Mouse (Mus musculus): ENCODE measurements around the gene Rgl1. TPM values are rescaled to one million over a fixed set of nuclear protein-coding genes. Genes with fewer than 3 reads are reported as not detected.
A peak's percentile ranks its signal among the peaks of the same experiment; 100 is the strongest.

Rgl1 gene
- polyA plus RNA-seq, 1 experiment from 2014 or later, result 38.7 TPM

DNA sequence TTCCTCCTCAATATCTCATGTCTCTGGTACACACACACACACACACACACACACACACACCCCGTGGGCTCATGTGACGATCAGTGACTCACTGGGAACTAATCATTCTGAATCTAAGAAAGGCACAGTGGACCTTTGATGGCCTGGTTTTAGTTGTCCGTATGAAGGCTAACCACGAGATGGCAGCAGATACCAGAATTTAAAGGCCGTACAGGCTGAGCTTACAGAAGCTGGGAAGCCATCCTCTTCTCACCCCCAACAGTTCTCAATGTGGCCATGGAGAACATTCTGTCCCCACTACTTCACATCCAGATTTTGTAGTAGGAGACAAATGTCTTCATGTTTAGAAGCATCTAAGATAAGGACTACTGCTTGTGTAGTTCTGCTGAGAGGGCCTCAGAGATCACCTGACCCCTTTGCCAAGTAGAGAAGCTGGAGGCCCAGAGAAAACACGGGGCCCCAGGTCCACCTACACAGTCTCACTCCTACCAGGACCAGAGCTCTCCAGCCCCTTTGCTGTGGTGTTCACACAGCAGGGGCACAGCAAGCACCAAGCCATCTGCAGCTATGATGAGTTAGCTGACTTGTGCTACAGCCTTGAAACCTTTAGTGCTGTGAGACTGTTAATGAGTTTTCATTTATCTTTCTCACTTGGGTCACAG, 241.0 kb downstream of the Rgl1 start:
- no peak overlapping the region for H3K4me3 ChIP-seq
- 25% methylated on average over 6 of the region's 6 CpGs for WGBS
- H3K4me1 ChIP-seq, result no peaks in the 10 kb centered on the region
- no peaks in the 10 kb centered on the region for H3K27me3 ChIP-seq (ENCODE audit: low read depth, poor library complexity, severe bottlenecking)
- peak; percentile 71 for DNase-seq (ENCODE audit: low spot score)
- H3K27ac ChIP-seq, result no peak overlapping the region
- peaks cover 93% of the 10 kb centered on the region for H3K36me3 ChIP-seq
- H3K9me3 ChIP-seq (replicated peaks), result no peaks in the 10 kb centered on the region

DNA sequence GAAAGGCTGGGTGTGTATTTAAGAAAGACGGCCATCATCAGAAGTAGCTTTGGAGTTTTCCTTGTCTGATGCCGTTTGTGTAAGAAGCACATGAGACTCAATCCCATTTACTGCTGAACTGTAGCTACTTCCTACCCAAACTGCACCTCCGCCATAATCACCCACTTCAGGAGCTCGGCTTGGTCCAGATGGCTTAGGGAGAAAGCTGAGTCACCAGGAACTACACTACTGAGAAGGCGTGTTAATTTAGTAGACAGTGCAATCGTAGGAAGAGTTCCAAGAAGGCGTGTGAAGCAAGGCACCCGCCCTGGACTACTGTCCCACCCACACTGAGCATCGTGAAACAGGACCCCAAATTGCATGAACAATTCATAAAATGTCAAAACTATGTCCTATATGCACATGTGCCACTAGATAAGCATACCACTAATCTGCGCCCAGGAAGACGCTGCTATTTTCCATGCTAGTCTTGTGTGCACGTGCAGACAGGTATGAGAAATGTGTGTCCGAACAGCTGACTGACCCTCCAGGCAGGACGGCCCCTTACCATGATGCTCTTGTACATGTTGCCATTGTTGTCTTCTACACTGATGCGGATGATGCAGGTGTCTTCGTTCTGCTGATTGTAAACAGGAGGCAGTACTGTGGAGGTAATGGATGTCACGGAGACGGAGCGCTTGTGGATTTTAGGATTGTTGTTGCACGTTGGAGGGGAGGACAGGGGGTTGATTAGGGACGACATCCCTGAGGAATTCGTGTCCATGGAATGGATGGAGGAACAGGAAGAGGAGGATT, 241.9 kb downstream of the Rgl1 start:
- Histone ChIP-seq H3K4me1 (no peaks in the 10 kb centered on the region), H3K27ac (no peak overlapping the region), H3K4me3 (no peak overlapping the region), H3K9me3 (replicated peaks) (no peaks in the 10 kb centered on the region), H3K27me3 (ENCODE audit: low read depth, poor library complexity, severe bottlenecking) (no peaks in the 10 kb centered on the region), H3K36me3 (peaks cover 95% of the 10 kb centered on the region)
- no peak for DNase-seq (ENCODE audit: low spot score)
- 88% methylated on average over 22 of the region's 22 CpGs for WGBS

DNA sequence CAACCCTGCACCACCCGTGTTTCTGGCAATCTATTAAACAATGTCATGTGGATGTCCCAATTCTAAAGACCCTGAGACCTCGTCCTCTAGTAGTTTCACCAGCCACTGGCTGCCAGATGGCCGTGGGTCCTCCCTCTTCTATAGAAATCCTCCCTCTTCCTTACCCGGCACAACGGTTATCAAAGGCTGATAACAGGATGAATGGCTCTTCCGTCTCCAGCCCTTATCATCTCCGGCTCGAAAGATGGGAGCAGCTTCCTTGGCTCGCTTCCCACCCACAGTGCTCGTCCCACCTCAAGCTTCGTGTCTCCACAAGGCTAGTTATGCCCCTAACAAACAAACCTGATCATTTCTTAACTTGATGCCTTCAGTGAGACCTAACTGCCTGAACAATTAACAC, 242.9 kb downstream of the Rgl1 start:
- no peak for DNase-seq (ENCODE audit: low spot score)

DNA sequence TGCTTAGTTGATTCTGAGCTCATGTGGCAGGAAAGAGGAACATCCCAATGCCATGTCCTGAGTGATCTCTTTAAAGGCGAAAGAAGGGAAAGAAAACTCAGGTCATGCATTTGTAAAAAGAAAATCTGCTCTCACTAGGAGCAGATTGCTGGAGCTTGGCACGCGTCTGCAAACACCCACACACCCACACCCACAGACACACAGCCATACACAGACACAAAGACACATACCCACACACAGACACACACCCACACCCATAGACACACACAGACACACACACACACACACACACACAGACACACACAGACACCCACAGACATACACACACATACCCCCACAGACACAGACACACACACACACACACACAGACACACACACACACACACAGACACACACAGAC, 243.9 kb downstream of the Rgl1 start:
- peaks cover 95% of the 10 kb centered on the region for H3K36me3 ChIP-seq
- H3K4me1 ChIP-seq, result no peaks in the 10 kb centered on the region
- H3K27ac ChIP-seq, result no peak overlapping the region
- no peaks in the 10 kb centered on the region for H3K9me3 ChIP-seq (replicated peaks)
- 84% methylated on average over 3 of the region's 3 CpGs for WGBS
- DNase-seq (ENCODE audit: low spot score), result no peak
- H3K4me3 ChIP-seq, result no peak overlapping the region
- no peaks in the 10 kb centered on the region for H3K27me3 ChIP-seq (ENCODE audit: low read depth, poor library complexity, severe bottlenecking)

More for the DNA sequence above, 242.9 kb downstream of the Rgl1 start:
- 80% methylated on average over 11 of the region's 11 CpGs for WGBS
- Histone ChIP-seq H3K9me3 (replicated peaks) (no peaks in the 10 kb centered on the region), H3K4me1 (no peaks in the 10 kb centered on the region), H3K4me3 (no peak overlapping the region), H3K27me3 (ENCODE audit: low read depth, poor library complexity, severe bottlenecking) (no peaks in the 10 kb centered on the region), H3K27ac (no peak overlapping the region), H3K36me3 (peaks cover 95% of the 10 kb centered on the region)

DNA sequence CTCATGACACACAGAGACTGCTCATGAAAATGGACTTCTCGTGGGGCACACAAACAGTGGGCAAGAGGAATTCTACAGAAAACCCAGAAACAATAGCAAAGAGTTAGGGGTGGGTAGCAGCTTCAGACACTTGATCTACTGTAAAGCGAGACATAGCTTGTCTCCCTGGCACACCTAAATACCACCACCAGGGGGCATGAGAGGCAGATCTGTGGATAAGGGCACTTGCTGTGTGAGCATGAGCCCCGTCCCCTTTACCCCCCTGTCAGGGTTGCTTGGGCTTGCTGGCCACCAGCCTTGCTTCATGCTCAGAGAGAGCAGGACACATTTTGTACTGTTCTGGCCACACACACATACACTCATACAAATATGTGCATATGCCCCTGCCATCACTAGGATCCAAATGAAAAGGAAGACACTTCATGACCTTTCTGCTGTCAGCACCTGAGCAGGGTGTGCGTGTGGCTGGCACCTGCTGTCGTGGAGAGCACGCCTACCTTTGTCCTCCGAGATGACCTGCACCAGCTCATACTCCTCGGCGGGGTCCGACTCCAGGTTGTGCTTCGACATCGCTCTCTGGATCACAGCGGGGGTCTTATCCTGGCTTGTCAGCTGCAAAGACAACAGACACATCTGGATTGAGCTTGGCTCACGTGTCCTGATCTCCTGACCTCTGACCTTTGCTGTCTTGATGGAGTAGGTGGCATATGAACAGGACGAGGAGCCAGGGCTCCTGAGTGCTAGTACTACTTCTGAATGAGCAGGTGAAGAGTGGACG, 245.2 kb downstream of the Rgl1 start:
- peaks cover 91% of the 10 kb centered on the region for H3K36me3 ChIP-seq
- peak; percentile 70 for DNase-seq (ENCODE audit: low spot score)
- no peaks in the 10 kb centered on the region for H3K9me3 ChIP-seq (replicated peaks)
- WGBS, result 75% methylated on average over 16 of the region's 16 CpGs
- H3K4me3 ChIP-seq, result no peak overlapping the region
- no peaks in the 10 kb centered on the region for H3K27me3 ChIP-seq (ENCODE audit: low read depth, poor library complexity, severe bottlenecking)
- H3K4me1 ChIP-seq, result no peaks in the 10 kb centered on the region
- no peak overlapping the region for H3K27ac ChIP-seq

DNA sequence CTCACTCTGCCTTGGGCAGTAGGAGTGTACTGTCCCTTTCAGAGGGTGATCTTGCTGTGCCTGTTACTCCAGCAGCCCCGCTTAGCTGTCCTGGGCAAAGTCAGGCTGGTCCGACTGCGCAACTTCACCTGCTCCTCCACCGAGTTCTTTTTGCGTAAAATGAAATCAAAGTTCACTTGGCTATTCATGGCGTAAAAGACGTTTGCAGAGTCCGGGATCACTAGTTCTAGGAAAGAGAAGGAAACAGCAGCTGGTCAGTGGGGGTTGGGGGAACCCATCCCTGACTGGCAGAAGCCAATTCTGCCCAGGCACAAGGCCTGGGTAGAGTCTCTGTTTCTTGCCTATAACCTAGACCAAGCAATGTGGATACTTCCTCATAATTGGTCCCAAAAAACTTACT, 247.2 kb downstream of the Rgl1 start:
- no peaks in the 10 kb centered on the region for H3K27me3 ChIP-seq (ENCODE audit: low read depth, poor library complexity, severe bottlenecking)
- no peaks in the 10 kb centered on the region for H3K4me1 ChIP-seq
- no peak overlapping the region for H3K4me3 ChIP-seq
- H3K9me3 ChIP-seq (replicated peaks), result no peaks in the 10 kb centered on the region
- H3K36me3 ChIP-seq, result peaks cover 79% of the 10 kb centered on the region
- no peak overlapping the region for H3K27ac ChIP-seq
- 96% methylated on average over 8 of the region's 8 CpGs for WGBS
- DNase-seq (ENCODE audit: low spot score), result no peak

DNA sequence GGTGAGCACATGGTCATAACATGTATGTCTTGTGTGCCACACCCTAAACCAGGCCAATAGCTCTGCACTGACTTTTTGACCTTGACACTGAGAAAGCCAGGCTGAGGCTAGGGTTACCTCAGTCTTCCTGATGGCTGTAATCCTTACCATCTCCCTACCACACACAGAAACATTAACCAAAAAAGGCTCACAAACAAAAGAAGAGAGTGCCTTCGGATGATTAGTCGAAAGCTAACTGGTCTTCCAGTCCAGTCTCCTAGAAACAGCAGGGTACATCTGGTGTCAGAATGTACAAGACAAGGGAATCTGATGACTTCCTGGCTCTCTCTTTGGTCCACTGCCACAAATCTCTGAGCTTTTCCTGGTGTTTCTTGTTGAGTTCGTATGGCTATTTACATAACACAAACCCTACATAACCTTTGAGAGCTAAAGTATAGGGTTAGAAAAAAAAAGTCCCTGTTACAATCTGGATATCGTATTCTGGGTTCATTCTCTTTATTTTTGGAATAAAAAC, 249.0 kb downstream of the Rgl1 start:
- Histone ChIP-seq H3K9me3 (replicated peaks) (no peaks in the 10 kb centered on the region), H3K27me3 (ENCODE audit: low read depth, poor library complexity, severe bottlenecking) (no peaks in the 10 kb centered on the region), H3K4me1 (no peaks in the 10 kb centered on the region), H3K4me3 (no peak overlapping the region), H3K27ac (no peak overlapping the region), H3K36me3 (peaks cover 60% of the 10 kb centered on the region)
- DNase-seq (ENCODE audit: low spot score), result no peak
- 92% methylated on average over 4 of the region's 4 CpGs for WGBS

DNA sequence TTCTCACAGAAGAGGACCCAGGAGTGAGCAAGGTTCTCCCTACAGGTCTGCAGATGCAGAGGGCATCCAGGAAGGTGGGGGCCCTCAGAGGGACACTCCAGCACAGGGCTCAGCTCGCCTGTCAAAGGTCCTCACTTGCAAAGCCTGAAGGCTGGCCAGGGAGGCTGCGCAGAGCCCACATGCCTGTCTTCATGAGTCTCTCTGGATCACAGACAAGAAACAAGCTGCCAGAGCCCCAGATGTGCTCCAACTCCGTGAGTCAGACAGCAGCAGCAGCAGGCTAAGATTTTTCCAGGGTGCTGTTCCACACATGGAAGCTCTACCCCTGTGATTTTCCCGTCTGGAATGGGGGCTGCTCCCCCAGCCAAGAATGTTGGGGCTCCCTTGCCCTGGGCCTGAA, 251.9 kb downstream of the Rgl1 start:
- H3K27ac ChIP-seq, result 0 out of 2 replicates have a peak overlapping the region, but pooled peaks have one; percentile 0
- 71% methylated on average over 4 of the region's 4 CpGs for WGBS

DNA sequence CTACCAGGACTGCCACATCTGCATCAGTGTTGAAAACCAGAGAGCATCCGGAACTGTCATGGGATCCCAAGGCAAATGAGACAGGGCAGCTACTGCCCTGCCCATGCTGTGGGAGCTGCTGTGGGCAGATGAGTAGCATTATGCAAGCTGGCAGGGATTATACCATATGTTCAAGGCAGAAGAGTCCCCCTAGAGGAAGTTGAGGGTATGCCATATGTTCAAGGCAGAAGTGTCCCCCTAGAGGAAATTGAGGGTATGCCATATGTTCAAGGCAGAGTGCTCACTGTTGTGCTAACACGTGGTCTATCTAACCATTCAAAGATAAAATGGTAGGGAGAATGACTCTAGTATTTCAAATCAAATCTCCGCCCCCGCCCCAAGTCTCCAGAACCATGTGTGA, 254.9 kb downstream of the Rgl1 start:
- H3K36me3 ChIP-seq, result peaks cover 5% of the 10 kb centered on the region
- no peak overlapping the region for H3K27ac ChIP-seq
- DNase-seq (ENCODE audit: low spot score), result no peak
- WGBS, result 75% methylated on average over 4 of the region's 4 CpGs
- H3K4me1 ChIP-seq, result no peaks in the 10 kb centered on the region
- no peaks in the 10 kb centered on the region for H3K27me3 ChIP-seq (ENCODE audit: low read depth, poor library complexity, severe bottlenecking)
- no peak overlapping the region for H3K4me3 ChIP-seq
- no peaks in the 10 kb centered on the region for H3K9me3 ChIP-seq (replicated peaks)

More for the DNA sequence above, 251.9 kb downstream of the Rgl1 start:
- DNase-seq (ENCODE audit: low spot score), result no peak
- Histone ChIP-seq H3K4me3 (no peak overlapping the region), H3K9me3 (replicated peaks) (no peaks in the 10 kb centered on the region), H3K4me1 (no peaks in the 10 kb centered on the region), H3K36me3 (peaks cover 33% of the 10 kb centered on the region), H3K27me3 (ENCODE audit: low read depth, poor library complexity, severe bottlenecking) (no peaks in the 10 kb centered on the region)

DNA sequence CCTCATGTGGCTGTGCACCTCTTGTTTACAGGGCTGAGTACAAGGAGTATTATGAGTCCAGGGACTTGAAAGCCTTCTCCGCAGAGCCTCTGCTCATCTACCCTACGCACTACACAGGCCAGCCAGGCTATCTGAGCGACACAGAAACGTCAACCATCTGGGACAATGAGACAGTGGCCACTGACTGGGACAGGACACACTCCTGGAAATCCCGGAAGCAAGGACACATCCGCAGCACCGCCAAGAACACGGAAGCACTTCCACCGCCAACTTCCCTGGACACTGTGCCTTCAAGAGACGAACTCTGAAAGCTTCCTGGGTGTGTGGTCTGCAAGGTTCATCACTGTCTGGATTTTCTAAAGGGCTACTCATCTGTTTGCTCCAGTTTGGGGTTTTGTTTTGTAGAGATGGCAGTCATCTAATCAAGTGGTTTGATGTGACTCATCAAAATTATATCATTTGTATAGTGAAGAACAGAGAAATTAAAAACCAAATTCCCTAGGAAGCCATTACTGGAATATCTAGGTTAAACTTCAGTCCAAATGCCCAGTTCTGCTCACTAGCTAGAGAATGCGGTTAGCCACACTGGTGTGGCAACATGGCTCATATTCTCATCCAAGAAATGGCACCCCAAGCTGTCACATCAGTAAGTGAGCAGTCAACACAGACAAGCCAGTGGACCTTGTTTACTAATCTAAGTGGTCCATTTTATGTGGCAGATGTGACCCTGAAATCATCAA, 257.5 kb downstream of the Rgl1 start:
- no peak overlapping the region for H3K27ac ChIP-seq
- no peaks in the 10 kb centered on the region for H3K9me3 ChIP-seq (replicated peaks)
- H3K36me3 ChIP-seq, result no peaks in the 10 kb centered on the region
- no peaks in the 10 kb centered on the region for H3K4me1 ChIP-seq
- no peaks in the 10 kb centered on the region for H3K27me3 ChIP-seq (ENCODE audit: low read depth, poor library complexity, severe bottlenecking)
- 93% methylated on average over 11 of the region's 11 CpGs for WGBS
- DNase-seq (ENCODE audit: low spot score), result no peak
- no peak overlapping the region for H3K4me3 ChIP-seq

DNA sequence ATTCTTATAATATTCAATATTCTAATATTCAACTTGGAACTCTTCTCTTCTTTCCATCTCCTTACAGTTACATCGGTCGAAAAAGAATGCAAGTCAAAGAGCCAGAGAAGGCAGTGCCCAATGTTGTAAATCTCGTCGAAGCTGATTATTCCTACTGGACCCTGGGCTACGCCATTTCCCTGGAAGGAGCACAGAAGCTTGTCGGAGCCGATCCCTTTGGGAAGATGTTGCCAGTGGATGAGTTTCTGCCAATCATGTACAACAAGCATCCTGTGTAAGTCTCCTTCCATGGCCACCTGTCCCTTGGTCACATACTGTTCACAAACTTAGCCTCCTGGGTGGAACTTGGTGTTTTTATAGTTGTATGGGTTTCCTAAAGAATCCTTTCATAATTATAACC, 259.4 kb downstream of the Rgl1 start:
- DNase-seq (ENCODE audit: low spot score), result no peak
- Histone ChIP-seq H3K9me3 (replicated peaks) (no peaks in the 10 kb centered on the region), H3K4me1 (no peaks in the 10 kb centered on the region), H3K27me3 (ENCODE audit: low read depth, poor library complexity, severe bottlenecking) (no peaks in the 10 kb centered on the region), H3K4me3 (no peak overlapping the region), H3K27ac (no peak overlapping the region), H3K36me3 (no peaks in the 10 kb centered on the region)
- 94% methylated on average over 7 of the region's 7 CpGs for WGBS

DNA sequence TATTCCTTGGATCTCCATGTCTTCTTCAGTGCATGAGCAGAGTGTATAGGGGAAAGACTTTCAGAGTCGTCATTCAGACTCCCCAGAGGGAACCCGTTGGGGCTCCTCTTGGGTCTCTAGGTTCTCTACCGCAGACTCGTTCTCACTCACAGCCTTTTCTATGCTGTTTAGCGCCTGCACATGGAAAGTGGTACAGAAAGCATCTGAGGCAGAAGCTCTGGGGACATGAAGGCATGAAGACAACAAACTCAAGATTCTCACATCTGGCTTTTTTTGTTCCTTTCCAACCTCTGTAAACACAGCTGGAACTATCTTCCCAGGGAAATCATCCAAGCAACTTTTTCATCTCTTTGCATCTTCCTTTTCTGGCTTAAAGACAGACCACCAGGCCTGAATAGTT, 260.0 kb downstream of the Rgl1 start:
- H3K9me3 ChIP-seq (replicated peaks), result no peaks in the 10 kb centered on the region
- no peaks in the 10 kb centered on the region for H3K36me3 ChIP-seq
- WGBS, result 94% methylated on average over 5 of the region's 5 CpGs
- H3K27ac ChIP-seq, result no peak overlapping the region
- DNase-seq (ENCODE audit: low spot score), result no peak
- no peak overlapping the region for H3K4me3 ChIP-seq
- H3K4me1 ChIP-seq, result no peaks in the 10 kb centered on the region
- H3K27me3 ChIP-seq (ENCODE audit: low read depth, poor library complexity, severe bottlenecking), result no peaks in the 10 kb centered on the region
